Mouse (Mus musculus): Measurements from ENCODE around the gene Gpd1l. TPM values are rescaled to one million over a fixed set of nuclear protein-coding genes. Genes with fewer than 3 reads are reported as not detected.

The Gpd1l gene
- polyA plus RNA-seq, 1 experiment, result 14.4 TPM

DNA sequence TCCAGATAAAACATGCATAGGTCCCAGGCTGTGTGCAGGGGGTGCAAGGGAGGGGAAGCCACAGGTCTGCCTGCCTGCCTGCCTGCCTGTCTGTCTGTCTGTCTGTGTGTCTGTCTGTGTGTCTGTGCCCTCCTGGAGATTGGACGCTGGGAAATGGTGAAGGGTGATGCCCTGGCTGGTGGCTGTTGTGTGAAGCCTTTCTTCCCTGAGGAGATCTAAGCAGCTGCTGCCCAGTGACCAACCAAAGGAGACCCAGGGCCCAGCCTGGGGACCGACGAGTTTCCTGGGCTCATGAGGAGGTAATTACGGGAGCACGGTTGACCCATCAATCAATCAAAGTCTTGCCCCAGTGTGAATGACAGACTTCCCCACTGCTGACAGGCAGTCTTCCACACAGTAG lies 11.6 kb downstream of the Gpd1l start:
- H3K9ac ChIP-seq (ENCODE audit: low read depth, poor library complexity, severe bottlenecking), result no peak overlapping the region
- peaks cover 3% of the 10 kb centered on the region for H3K4me1 ChIP-seq (ENCODE audit: control insufficient read depth, insufficient read depth, low read length)
- no peak overlapping the region for H3K4me3 ChIP-seq (ENCODE audit: low read depth, low read length)
- no peak overlapping the region for H3K27ac ChIP-seq (ENCODE audit: insufficient read depth, low read length)
- TF ChIP-seq POLR2A (IDR thresholded peaks at IDR 0.05; ENCODE audit: insufficient read depth, low read length) (no peak), CTCF (IDR thresholded peaks at IDR 0.05; ENCODE audit: low read depth, low read length) (no peak), EP300 (IDR thresholded peaks at IDR 0.05; ENCODE audit: insufficient read depth, low read depth, low read length) (no peak)
- no peaks in the 10 kb centered on the region for H3K27me3 ChIP-seq (ENCODE audit: control insufficient read depth, insufficient read depth, low read length, poor library complexity, severe bottlenecking)
- H3K36me3 ChIP-seq (ENCODE audit: control insufficient read depth, insufficient read depth, low read length, poor library complexity, severe bottlenecking), result no peaks in the 10 kb centered on the region
- no peaks in the 10 kb centered on the region for H3K9me3 ChIP-seq (replicated peaks; ENCODE audit: control insufficient read depth, insufficient read depth, low read length, poor library complexity, severe bottlenecking)

GRCm38 (mm10) chr9:114921352-114922081 lies 12.3 kb downstream of the Gpd1l start:
- Histone ChIP-seq H3K36me3 (ENCODE audit: control insufficient read depth, insufficient read depth, low read length, poor library complexity, severe bottlenecking) (no peaks in the 10 kb centered on the region), H3K4me3 (ENCODE audit: low read depth, low read length) (no peak overlapping the region), H3K4me1 (ENCODE audit: control insufficient read depth, insufficient read depth, low read length) (peaks cover 3% of the 10 kb centered on the region), H3K27ac (ENCODE audit: insufficient read depth, low read length) (no peak overlapping the region), H3K27me3 (ENCODE audit: control insufficient read depth, insufficient read depth, low read length, poor library complexity, severe bottlenecking) (no peaks in the 10 kb centered on the region), H3K9ac (ENCODE audit: low read depth, poor library complexity, severe bottlenecking) (no peak overlapping the region), H3K9me3 (replicated peaks; ENCODE audit: control insufficient read depth, insufficient read depth, low read length, poor library complexity, severe bottlenecking) (no peaks in the 10 kb centered on the region)
- TF ChIP-seq POLR2A (IDR thresholded peaks at IDR 0.05; ENCODE audit: insufficient read depth, low read length) (no peak), EP300 (IDR thresholded peaks at IDR 0.05; ENCODE audit: insufficient read depth, low read depth, low read length) (no peak), CTCF (IDR thresholded peaks at IDR 0.05; ENCODE audit: low read depth, low read length) (peak; percentile 8)

DNA sequence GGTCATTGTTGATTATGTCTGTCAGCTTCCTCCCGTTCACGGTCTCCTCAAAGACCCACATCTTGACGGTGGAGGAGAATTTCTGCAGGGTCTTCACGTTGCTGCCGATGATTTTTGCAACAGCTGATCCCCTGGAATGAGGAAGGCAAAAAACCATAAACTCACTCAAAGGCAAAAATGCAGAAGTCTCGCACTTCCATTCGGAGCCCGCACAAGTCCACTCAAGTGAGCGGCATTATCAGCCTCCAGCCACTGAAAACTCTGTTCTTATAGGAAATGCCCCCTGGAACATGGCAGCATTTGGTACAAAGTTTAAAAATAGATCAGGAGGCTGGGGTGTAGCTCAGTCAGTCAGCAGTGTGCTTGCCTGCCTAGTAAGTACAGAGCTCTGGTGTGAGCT lies 13.2 kb downstream of the Gpd1l start:
- no peak overlapping the region for H3K9ac ChIP-seq (ENCODE audit: low read depth, poor library complexity, severe bottlenecking)
- no peaks in the 10 kb centered on the region for H3K36me3 ChIP-seq (ENCODE audit: control insufficient read depth, insufficient read depth, low read length, poor library complexity, severe bottlenecking)
- no peak overlapping the region for H3K4me3 ChIP-seq (ENCODE audit: low read depth, low read length)
- TF ChIP-seq POLR2A (IDR thresholded peaks at IDR 0.05; ENCODE audit: insufficient read depth, low read length), result no peak
- TF ChIP-seq EP300 (IDR thresholded peaks at IDR 0.05; ENCODE audit: insufficient read depth, low read depth, low read length), result no peak
- TF ChIP-seq CTCF (IDR thresholded peaks at IDR 0.05; ENCODE audit: low read depth, low read length), result no peak
- peaks cover 3% of the 10 kb centered on the region for H3K4me1 ChIP-seq (ENCODE audit: control insufficient read depth, insufficient read depth, low read length)
- no peaks in the 10 kb centered on the region for H3K9me3 ChIP-seq (replicated peaks; ENCODE audit: control insufficient read depth, insufficient read depth, low read length, poor library complexity, severe bottlenecking)
- H3K27me3 ChIP-seq (ENCODE audit: control insufficient read depth, insufficient read depth, low read length, poor library complexity, severe bottlenecking), result no peaks in the 10 kb centered on the region
- H3K27ac ChIP-seq (ENCODE audit: insufficient read depth, low read length), result no peak overlapping the region

- no peaks in the 10 kb centered on the region for H3K9me3 ChIP-seq (replicated peaks; ENCODE audit: control insufficient read depth, insufficient read depth, low read length, poor library complexity, severe bottlenecking)
- H3K27ac ChIP-seq (ENCODE audit: insufficient read depth, low read length), result no peak overlapping the region
- no peak for TF ChIP-seq EP300 (IDR thresholded peaks at IDR 0.05; ENCODE audit: insufficient read depth, low read depth, low read length)
- TF ChIP-seq CTCF (IDR thresholded peaks at IDR 0.05; ENCODE audit: low read depth, low read length), result peak; percentile 25
- H3K4me1 ChIP-seq (ENCODE audit: control insufficient read depth, insufficient read depth, low read length), result no peaks in the 10 kb centered on the region
- no peaks in the 10 kb centered on the region for H3K36me3 ChIP-seq (ENCODE audit: control insufficient read depth, insufficient read depth, low read length, poor library complexity, severe bottlenecking)
- H3K9ac ChIP-seq (ENCODE audit: low read depth, poor library complexity, severe bottlenecking), result no peak overlapping the region
- H3K4me3 ChIP-seq (ENCODE audit: low read depth, low read length), result no peak overlapping the region
- no peaks in the 10 kb centered on the region for H3K27me3 ChIP-seq (ENCODE audit: control insufficient read depth, insufficient read depth, low read length, poor library complexity, severe bottlenecking)
Measured at GRCm38 (mm10) chr9:114912680-114913649, 20.8 kb downstream of the Gpd1l start.

GRCm38 (mm10) chr9:114907509-114907908 lies 26.3 kb downstream of the Gpd1l start:
- Histone ChIP-seq H3K9ac (ENCODE audit: low read depth, poor library complexity, severe bottlenecking) (no peak overlapping the region), H3K4me1 (ENCODE audit: control insufficient read depth, insufficient read depth, low read length) (no peaks in the 10 kb centered on the region), H3K9me3 (replicated peaks; ENCODE audit: control insufficient read depth, insufficient read depth, low read length, poor library complexity, severe bottlenecking) (no peaks in the 10 kb centered on the region), H3K4me3 (ENCODE audit: low read depth, low read length) (no peak overlapping the region), H3K27me3 (ENCODE audit: control insufficient read depth, insufficient read depth, low read length, poor library complexity, severe bottlenecking) (no peaks in the 10 kb centered on the region), H3K36me3 (ENCODE audit: control insufficient read depth, insufficient read depth, low read length, poor library complexity, severe bottlenecking) (no peaks in the 10 kb centered on the region), H3K27ac (ENCODE audit: insufficient read depth, low read length) (no peak overlapping the region)
- no peak for TF ChIP-seq EP300 (IDR thresholded peaks at IDR 0.05; ENCODE audit: insufficient read depth, low read depth, low read length)
- no peak for TF ChIP-seq POLR2A (IDR thresholded peaks at IDR 0.05; ENCODE audit: insufficient read depth, low read length)
- TF ChIP-seq CTCF (IDR thresholded peaks at IDR 0.05; ENCODE audit: low read depth, low read length), result no peak

DNA sequence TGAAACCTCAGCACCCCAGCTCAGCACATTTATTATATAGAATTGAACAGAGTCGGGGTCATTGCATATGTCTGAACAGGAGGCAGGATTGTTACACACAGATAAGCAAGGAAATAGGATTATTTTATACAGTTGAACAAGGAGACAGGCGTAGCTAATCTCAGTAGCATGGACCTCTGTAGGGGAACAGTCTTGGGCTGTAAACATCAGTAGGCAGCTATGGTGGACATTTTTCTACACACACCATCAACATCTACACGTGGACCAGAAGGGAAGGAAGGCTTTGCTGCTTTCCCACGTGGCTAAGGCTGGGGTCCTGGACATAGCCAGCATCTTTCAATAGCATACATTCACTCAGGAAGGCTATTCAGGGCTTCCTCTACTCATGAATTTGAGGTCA lies 37.9 kb downstream of the Gpd1l start:
- Histone ChIP-seq H3K27me3 (ENCODE audit: control insufficient read depth, insufficient read depth, low read length, poor library complexity, severe bottlenecking) (no peaks in the 10 kb centered on the region), H3K4me1 (ENCODE audit: control insufficient read depth, insufficient read depth, low read length) (no peaks in the 10 kb centered on the region), H3K9ac (ENCODE audit: low read depth, poor library complexity, severe bottlenecking) (no peak overlapping the region), H3K27ac (ENCODE audit: insufficient read depth, low read length) (no peak overlapping the region), H3K36me3 (ENCODE audit: control insufficient read depth, insufficient read depth, low read length, poor library complexity, severe bottlenecking) (no peaks in the 10 kb centered on the region), H3K4me3 (ENCODE audit: low read depth, low read length) (no peak overlapping the region), H3K9me3 (replicated peaks; ENCODE audit: control insufficient read depth, insufficient read depth, low read length, poor library complexity, severe bottlenecking) (no peaks in the 10 kb centered on the region)
- no peak for TF ChIP-seq EP300 (IDR thresholded peaks at IDR 0.05; ENCODE audit: insufficient read depth, low read depth, low read length)
- no peak for TF ChIP-seq POLR2A (IDR thresholded peaks at IDR 0.05; ENCODE audit: insufficient read depth, low read length)
- TF ChIP-seq CTCF (IDR thresholded peaks at IDR 0.05; ENCODE audit: low read depth, low read length), result no peak
